Mouse (Mus musculus): ENCODE measurements at regions not wholly inside any gene's neighbourhood (a gene's known extent, or its start where the extent isn't known, plus 50 kb on each side); places are given as distances from the start of the nearest gene placed in this dataset.

DNA sequence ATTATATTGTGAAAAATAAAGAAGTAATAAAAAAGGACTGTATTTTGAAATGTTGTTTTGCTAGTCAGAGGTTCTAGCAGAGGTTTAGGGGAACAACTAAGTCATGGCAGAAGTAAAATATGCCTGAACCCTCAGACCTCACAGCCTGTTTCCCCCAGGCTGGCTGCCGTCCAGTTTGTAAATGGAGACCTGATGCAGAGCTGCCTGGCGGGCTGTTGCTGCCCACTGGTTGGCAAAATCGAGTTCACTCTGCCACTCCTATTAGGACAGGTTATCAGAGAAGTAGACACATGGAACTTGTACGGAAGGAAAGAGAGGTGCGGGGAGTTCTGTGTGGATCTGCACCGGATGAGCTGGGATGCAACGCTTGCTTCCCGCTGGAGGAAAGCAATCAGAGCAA, 168.5 kb downstream of the Brinp2 start:
- ATAC-seq (no peak), DNase-seq (ENCODE audit: low spot score) (no peak)
- no peak for TF ChIP-seq CTCF (IDR thresholded peaks at IDR 0.05)
- no peak for TF ChIP-seq EP300 (IDR thresholded peaks at IDR 0.05)
- Histone ChIP-seq H3K4me1 (ENCODE audit: insufficient read depth, low read depth, low read length) (no peaks in the 10 kb centered on the region), H3K27me3 (replicated peaks; ENCODE audit: insufficient read depth, low read length) (no peaks in the 10 kb centered on the region), H3K9me3 (ENCODE audit: low read length) (no peaks in the 10 kb centered on the region), H3K36me3 (ENCODE audit: insufficient read depth, low read length) (no peaks in the 10 kb centered on the region), H3K9ac (replicated peaks; ENCODE audit: low read depth) (no peak overlapping the region), H3K4me3 (ENCODE audit: low read depth, low read length) (no peak overlapping the region), H3K4me2 (replicated peaks; ENCODE audit: low read depth, low read length) (no peak overlapping the region), H3K27ac (ENCODE audit: low read length) (no peak overlapping the region)
- WGBS = 59% methylated on average over 8 of the region's 8 CpGs

DNA sequence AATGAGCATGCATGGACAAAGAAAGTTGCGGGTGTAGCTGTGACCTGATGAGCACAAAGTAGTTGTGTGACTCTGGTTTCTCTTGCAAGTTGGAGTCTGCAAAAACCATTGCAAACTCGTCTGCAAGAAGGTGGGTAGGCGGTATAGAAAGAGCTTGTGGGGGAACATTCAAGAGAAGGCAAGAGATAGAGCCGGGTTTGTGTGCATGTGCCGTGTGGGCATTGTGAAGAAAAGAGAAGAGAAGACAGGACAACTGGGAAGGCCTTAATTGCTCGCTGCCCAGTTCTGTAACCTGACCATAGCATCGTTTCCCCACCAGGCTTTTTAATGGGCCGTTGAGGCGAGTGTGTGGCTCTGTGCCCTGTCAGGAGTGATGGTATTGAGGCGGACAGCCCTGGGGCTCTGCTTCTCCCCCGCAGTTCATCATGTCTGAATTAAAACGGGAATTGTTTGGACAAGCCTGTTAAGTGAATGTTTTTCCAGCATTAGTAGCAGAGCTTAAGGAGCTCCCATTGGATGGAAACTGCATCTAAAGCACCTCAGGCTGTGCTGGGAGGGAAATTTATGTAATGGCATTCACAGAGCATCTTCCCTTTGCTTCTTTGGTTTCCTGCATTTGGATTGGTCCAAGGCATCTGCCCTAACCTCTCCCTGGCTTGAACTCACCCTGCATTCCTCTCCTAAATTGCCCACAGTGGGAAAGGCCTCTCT, 163.1 kb downstream of the Brinp2 start:
- H3K9me3 ChIP-seq (ENCODE audit: low read length) = no peaks in the 10 kb centered on the region
- H3K9ac ChIP-seq (replicated peaks; ENCODE audit: low read depth) = no peak overlapping the region
- no peaks in the 10 kb centered on the region for H3K4me1 ChIP-seq (ENCODE audit: insufficient read depth, low read depth, low read length)
- WGBS = 59% methylated on average over 12 of the region's 12 CpGs
- H3K4me3 ChIP-seq (ENCODE audit: low read depth, low read length) = no peak overlapping the region
- H3K27me3 ChIP-seq (replicated peaks; ENCODE audit: insufficient read depth, low read length) = no peaks in the 10 kb centered on the region
- DNase-seq (ENCODE audit: low spot score) (no peak), ATAC-seq (no peak)
- TF ChIP-seq EP300 (IDR thresholded peaks at IDR 0.05) = no peak
- no peak for TF ChIP-seq CTCF (IDR thresholded peaks at IDR 0.05)
- H3K27ac ChIP-seq (ENCODE audit: low read length) = no peak overlapping the region
- no peaks in the 10 kb centered on the region for H3K36me3 ChIP-seq (ENCODE audit: insufficient read depth, low read length)
- H3K4me2 ChIP-seq (replicated peaks; ENCODE audit: low read depth, low read length) = no peak overlapping the region

- Histone ChIP-seq H3K4me2 (replicated peaks; ENCODE audit: low read depth, low read length) (no peak overlapping the region), H3K27ac (ENCODE audit: low read length) (no peak overlapping the region), H3K9ac (replicated peaks; ENCODE audit: low read depth) (no peak overlapping the region), H3K9me3 (ENCODE audit: low read length) (no peaks in the 10 kb centered on the region), H3K4me3 (ENCODE audit: low read depth, low read length) (no peak overlapping the region), H3K27me3 (replicated peaks; ENCODE audit: insufficient read depth, low read length) (no peaks in the 10 kb centered on the region), H3K4me1 (ENCODE audit: insufficient read depth, low read depth, low read length) (no peaks in the 10 kb centered on the region), H3K36me3 (ENCODE audit: insufficient read depth, low read length) (no peaks in the 10 kb centered on the region)
- ATAC-seq (no peak), DNase-seq (ENCODE audit: low spot score) (no peak)
- 71% methylated on average over 12 of the region's 12 CpGs for WGBS
- no peak for TF ChIP-seq EP300 (IDR thresholded peaks at IDR 0.05)
- TF ChIP-seq CTCF (IDR thresholded peaks at IDR 0.05) = no peak
These were observed 162.1 kb downstream of the Brinp2 start for GRCm38 (mm10) chr1:158193968-158194565.
